Mouse (Mus musculus) kidney, postnatal 36 days (tissue): ENCODE data around the gene Scamp5.

Source experiments
- DNase-seq, 2 experiments: peaks; one replicate each; pipeline ENCODE4 v3.0.0; 2021 to 2022; ENCODE audit warnings: mixed read lengths in 2 of 2

Gene Scamp5

DNA sequence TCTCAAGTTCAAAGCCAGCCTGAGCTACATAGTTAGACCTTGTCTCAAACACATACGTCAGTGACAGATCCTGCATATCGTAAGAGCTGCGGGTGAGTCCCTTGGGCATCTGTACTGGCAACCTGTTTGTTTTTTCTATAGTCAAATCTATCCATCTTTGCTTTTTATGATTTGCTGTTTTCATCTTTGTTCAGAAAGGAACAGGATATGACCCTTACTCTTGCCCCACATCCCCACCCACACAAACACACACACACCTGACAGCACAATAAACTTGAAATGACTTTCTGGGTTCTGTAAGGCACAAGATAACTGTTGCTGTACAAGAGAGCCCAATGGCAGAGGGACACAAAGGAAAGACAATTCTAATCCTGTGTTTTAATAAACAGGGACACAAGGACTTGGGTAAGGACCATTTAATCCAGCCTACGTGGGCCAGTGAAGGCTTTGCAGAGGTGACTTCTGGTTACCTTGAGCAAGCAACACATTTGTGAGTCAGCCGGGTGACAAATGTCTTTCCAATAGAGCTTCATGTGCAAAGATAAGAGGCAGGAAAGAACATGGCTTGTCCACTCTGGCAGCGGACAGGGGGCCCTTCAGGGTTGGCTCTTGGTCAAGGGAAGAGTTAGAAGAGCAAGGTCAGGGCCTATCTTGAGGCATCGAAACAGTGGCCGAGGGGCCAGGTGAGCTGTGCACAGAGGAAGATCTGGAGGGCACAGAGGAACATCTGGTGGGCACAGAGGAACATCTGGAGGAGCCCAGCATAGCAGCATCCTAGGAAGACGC, 60.5 kb downstream of the Scamp5 start:
- DNase-seq = no peak

DNA sequence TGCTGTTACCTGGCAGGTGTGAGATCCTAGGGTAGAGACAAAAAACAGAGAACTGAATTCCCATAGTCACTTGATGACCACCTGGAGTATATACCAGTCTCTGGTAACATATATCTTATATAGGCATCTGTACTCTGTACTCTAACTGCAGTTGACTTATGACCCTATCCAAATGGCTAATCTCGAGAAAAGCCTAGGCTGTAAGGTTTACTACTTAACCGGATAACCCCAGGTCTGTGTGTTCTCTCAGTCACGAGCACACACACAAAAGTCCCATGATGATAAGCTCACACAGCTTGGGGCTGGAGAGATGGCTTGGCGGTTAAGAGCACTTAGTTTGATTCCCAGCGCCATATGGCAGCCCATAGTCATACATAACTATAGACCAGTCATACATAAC, 61.5 kb downstream of the Scamp5 start:
- no peak for DNase-seq

DNA sequence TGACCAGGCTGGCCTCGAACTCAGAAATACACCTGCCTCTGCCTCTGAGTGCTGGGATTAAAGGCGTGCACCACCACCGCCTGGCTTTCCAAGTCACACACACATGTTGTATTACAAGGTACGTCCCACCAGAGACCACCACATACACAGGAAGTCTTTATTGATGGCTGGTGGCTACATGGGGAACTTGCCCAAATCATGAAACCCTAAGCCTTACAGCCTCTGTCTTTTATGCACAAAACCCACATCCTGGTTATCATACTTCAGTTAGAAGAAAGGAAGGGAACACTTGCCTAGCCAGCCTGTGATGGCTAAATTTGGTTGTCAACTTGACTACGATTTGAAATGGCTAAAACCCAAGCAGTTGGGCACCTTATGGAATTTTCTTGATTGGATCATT, 63.8 kb downstream of the Scamp5 start:
- no peak for DNase-seq

DNA sequence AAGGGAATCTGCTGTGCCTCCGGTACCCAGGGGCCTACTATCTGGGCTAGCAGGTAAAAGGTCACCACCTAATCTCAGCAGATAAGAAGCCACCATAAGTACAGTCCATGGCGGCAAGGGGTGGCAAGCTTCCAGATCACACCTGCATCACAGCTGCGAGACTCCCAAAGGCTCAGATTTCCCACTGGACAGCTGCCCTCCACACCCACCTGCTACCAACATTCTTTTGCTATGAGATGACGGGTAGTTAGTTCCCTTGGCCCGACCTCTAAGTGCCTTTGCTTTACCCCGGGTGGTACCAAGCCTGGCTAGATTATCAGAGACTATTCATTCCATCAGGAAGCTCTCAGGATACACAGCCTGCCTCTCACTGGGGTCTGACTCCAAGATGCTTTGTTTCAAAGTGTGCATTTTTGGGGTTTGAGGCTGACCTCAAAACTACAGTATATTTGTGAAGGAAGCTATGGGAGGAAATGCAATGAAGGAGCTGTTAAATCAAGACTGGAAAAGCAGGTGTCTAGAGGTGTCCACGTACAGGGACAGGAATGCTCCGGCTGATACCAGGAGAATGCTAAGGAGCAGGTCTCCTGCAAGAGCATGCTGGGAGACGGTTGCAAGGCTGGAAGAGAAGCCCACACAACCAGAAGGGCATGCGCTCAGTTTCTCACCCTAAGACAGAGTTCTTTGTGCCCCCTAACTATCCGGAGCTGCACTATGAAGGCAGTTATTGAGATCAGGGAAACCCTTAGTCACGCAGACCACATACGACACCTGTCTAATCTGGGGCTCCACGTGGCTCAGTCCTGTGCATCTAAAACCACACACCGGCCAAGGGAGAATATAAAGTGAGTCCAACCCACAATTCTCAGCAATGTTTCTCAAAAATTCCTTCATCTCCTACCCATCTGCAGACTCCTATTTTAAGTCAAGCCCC, 65.3 kb downstream of the Scamp5 start:
- DNase-seq = no peak

DNA sequence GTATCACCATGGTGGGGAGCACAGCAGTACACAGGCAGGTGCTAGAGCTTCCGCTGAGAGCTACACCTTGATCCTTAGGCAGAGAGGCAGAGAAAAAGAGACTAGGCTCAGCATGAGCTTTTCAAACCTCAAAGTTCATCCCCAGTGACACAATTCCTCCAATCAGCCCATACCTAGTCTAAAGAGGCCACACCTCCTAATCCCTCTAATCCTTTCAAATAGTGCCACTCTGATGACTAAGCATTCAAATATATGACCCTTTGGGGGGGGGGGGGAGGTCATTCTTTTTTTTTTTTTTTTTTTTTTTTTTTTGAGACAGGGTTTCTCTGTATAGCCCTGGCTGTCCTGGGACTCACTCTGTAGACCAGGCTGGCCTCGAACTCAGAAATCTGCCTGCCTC, 69.1 kb downstream of the Scamp5 start:
- DNase-seq = no peak

DNA sequence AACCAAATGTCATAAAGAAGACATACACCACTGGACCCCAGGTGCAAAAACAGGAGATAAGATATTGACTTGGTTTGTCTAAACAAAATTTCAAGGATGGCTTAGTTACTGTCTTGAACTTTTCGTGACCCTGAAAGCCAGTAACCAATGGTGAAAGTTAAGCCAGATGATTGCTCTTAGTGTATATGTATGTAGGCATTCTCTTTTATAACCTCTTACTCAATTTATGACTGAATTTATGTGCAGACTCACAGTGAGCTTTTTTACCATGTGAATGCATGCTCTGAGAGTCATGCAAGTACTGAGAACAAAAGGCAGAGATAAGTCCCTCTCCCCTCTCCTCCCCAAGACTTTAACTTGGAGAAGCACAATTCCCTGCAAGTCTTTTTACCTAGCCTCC, 75.0 kb downstream of the Scamp5 start:
- DNase-seq = no peak
